Mouse (Mus musculus): Measurements from ENCODE around the gene Olfr1023. TPM values are rescaled to one million over a fixed set of nuclear protein-coding genes. Genes with fewer than 3 reads are reported as not detected.

The Olfr1023 gene
- not detected in 2 replicates for polyA plus RNA-seq (2014; fragmentation: Nextera tagmentation; extraction: Ambion mirVana)

GRCm38 (mm10) chr2:85885340-85885739 lies at the start of gene Olfr1023:
Gene Olfr1023 (plus strand): TSS chr2:85885640.
- Histone ChIP-seq H3K36me3 (ENCODE audit: control insufficient read depth, insufficient read depth, low read length) (no peaks in the 10 kb centered on the region), H3K9me3 (ENCODE audit: control insufficient read depth, low read length) (no peaks in the 10 kb centered on the region), H3K9ac (replicated peaks; ENCODE audit: low read depth, low read length) (no peak within 1 kb of the TSS), H3K4me3 (ENCODE audit: low read depth, low read length) (no peak within 1 kb of the TSS), H3K27ac (ENCODE audit: low read depth, low read length) (no peak within 1 kb of the TSS), H3K4me1 (ENCODE audit: control insufficient read depth, insufficient read depth, low read length) (no peaks in the 10 kb centered on the region), H3K27me3 (ENCODE audit: control insufficient read depth, insufficient read depth, low read length) (no peaks in the 10 kb centered on the region), H3K4me2 (ENCODE audit: low read depth, low read length) (no peak within 1 kb of the TSS)
- ATAC-seq (ENCODE audit: low read depth): no peak
- WGBS: 72% methylated on average over 2 of the region's 2 CpGs

- Histone ChIP-seq H3K27me3 (ENCODE audit: control insufficient read depth, insufficient read depth, low read length) (no peaks in the 10 kb centered on the region), H3K4me2 (ENCODE audit: low read depth, low read length) (no peak within 1 kb of the TSS), H3K4me3 (ENCODE audit: low read depth, low read length) (no peak within 1 kb of the TSS), H3K36me3 (ENCODE audit: control insufficient read depth, insufficient read depth, low read length) (no peaks in the 10 kb centered on the region), H3K9me3 (ENCODE audit: control insufficient read depth, low read length) (no peaks in the 10 kb centered on the region), H3K27ac (ENCODE audit: low read depth, low read length) (no peak within 1 kb of the TSS), H3K9ac (replicated peaks; ENCODE audit: low read depth, low read length) (no peak within 1 kb of the TSS), H3K4me1 (ENCODE audit: control insufficient read depth, insufficient read depth, low read length) (no peaks in the 10 kb centered on the region)
- ATAC-seq (ENCODE audit: low read depth): no peak
Observed at GRCm38 (mm10) chr2:85845383-85845782, 40.1 kb upstream of the Olfr1023 start, which contains the start of gene Olfr1019. Gene Olfr1019 (minus strand): TSS chr2:85845483.

- H3K36me3 ChIP-seq (ENCODE audit: control insufficient read depth, insufficient read depth, low read length): no peaks in the 10 kb centered on the region
- ATAC-seq (ENCODE audit: low read depth): no peak
- no peaks in the 10 kb centered on the region for H3K4me1 ChIP-seq (ENCODE audit: control insufficient read depth, insufficient read depth, low read length)
- H3K9me3 ChIP-seq (ENCODE audit: control insufficient read depth, low read length): no peaks in the 10 kb centered on the region
- no peak within 1 kb of the TSS for H3K4me3 ChIP-seq (ENCODE audit: low read depth, low read length)
- H3K4me2 ChIP-seq (ENCODE audit: low read depth, low read length): no peak within 1 kb of the TSS
- 83% methylated on average over 1 of the region's 1 CpGs for WGBS
- H3K27ac ChIP-seq (ENCODE audit: low read depth, low read length): no peak within 1 kb of the TSS
- H3K9ac ChIP-seq (replicated peaks; ENCODE audit: low read depth, low read length): no peak within 1 kb of the TSS
- H3K27me3 ChIP-seq (ENCODE audit: control insufficient read depth, insufficient read depth, low read length): no peaks in the 10 kb centered on the region
Observed at GRCm38 (mm10) chr2:85846730-85847129, 38.7 kb upstream of the Olfr1023 start, which contains the start of gene Olfr1020. Gene Olfr1020 (plus strand): TSS chr2:85847030.

GRCm38 (mm10) chr2:85868294-85868693 lies 17.1 kb upstream of the Olfr1023 start, which contains the start of gene Olfr1022:
Gene Olfr1022 (plus strand): TSS chr2:85868594.
- no peak within 1 kb of the TSS for H3K9ac ChIP-seq (replicated peaks; ENCODE audit: low read depth, low read length)
- ATAC-seq (ENCODE audit: low read depth): no peak
- H3K27me3 ChIP-seq (ENCODE audit: control insufficient read depth, insufficient read depth, low read length): no peaks in the 10 kb centered on the region
- no peaks in the 10 kb centered on the region for H3K9me3 ChIP-seq (ENCODE audit: control insufficient read depth, low read length)
- H3K36me3 ChIP-seq (ENCODE audit: control insufficient read depth, insufficient read depth, low read length): no peaks in the 10 kb centered on the region
- no peak within 1 kb of the TSS for H3K4me3 ChIP-seq (ENCODE audit: low read depth, low read length)
- H3K27ac ChIP-seq (ENCODE audit: low read depth, low read length): no peak within 1 kb of the TSS
- no peak within 1 kb of the TSS for H3K4me2 ChIP-seq (ENCODE audit: low read depth, low read length)
- 72% methylated on average over 2 of the region's 2 CpGs for WGBS
- H3K4me1 ChIP-seq (ENCODE audit: control insufficient read depth, insufficient read depth, low read length): no peaks in the 10 kb centered on the region

GRCm38 (mm10) chr2:85904952-85905351 lies 19.5 kb downstream of the Olfr1023 start, which contains the start of gene Olfr1024:
Gene Olfr1024 (minus strand): TSS chr2:85905052.
- Histone ChIP-seq H3K36me3 (ENCODE audit: control insufficient read depth, insufficient read depth, low read length) (no peaks in the 10 kb centered on the region), H3K9ac (replicated peaks; ENCODE audit: low read depth, low read length) (no peak within 1 kb of the TSS), H3K9me3 (ENCODE audit: control insufficient read depth, low read length) (no peaks in the 10 kb centered on the region), H3K27me3 (ENCODE audit: control insufficient read depth, insufficient read depth, low read length) (no peaks in the 10 kb centered on the region), H3K4me1 (ENCODE audit: control insufficient read depth, insufficient read depth, low read length) (no peaks in the 10 kb centered on the region), H3K4me3 (ENCODE audit: low read depth, low read length) (no peak within 1 kb of the TSS), H3K27ac (ENCODE audit: low read depth, low read length) (no peak within 1 kb of the TSS), H3K4me2 (ENCODE audit: low read depth, low read length) (no peak within 1 kb of the TSS)
- ATAC-seq (ENCODE audit: low read depth): no peak
- 86% methylated on average over 3 of the region's 3 CpGs for WGBS

GRCm38 (mm10) chr2:85913197-85913596 lies 27.8 kb downstream of the Olfr1023 start:
- Histone ChIP-seq H3K27me3 (ENCODE audit: control insufficient read depth, insufficient read depth, low read length) (no peaks in the 10 kb centered on the region), H3K4me3 (ENCODE audit: low read depth, low read length) (no peak overlapping the region), H3K36me3 (ENCODE audit: control insufficient read depth, insufficient read depth, low read length) (no peaks in the 10 kb centered on the region), H3K4me1 (ENCODE audit: control insufficient read depth, insufficient read depth, low read length) (no peaks in the 10 kb centered on the region), H3K4me2 (ENCODE audit: low read depth, low read length) (no peak overlapping the region), H3K9ac (replicated peaks; ENCODE audit: low read depth, low read length) (no peak overlapping the region), H3K27ac (ENCODE audit: low read depth, low read length) (no peak overlapping the region), H3K9me3 (ENCODE audit: control insufficient read depth, low read length) (no peaks in the 10 kb centered on the region)
- ATAC-seq (ENCODE audit: low read depth): no peak

GRCm38 (mm10) chr2:85914893-85915292 lies 29.5 kb downstream of the Olfr1023 start, which contains the start of gene Olfr1025-ps1:
Gene Olfr1025-ps1 (plus strand): TSS chr2:85915193.
- Histone ChIP-seq H3K4me3 (ENCODE audit: low read depth, low read length) (no peak within 1 kb of the TSS), H3K27me3 (ENCODE audit: control insufficient read depth, insufficient read depth, low read length) (no peaks in the 10 kb centered on the region), H3K9ac (replicated peaks; ENCODE audit: low read depth, low read length) (no peak within 1 kb of the TSS), H3K27ac (ENCODE audit: low read depth, low read length) (no peak within 1 kb of the TSS), H3K9me3 (ENCODE audit: control insufficient read depth, low read length) (no peaks in the 10 kb centered on the region), H3K36me3 (ENCODE audit: control insufficient read depth, insufficient read depth, low read length) (no peaks in the 10 kb centered on the region), H3K4me2 (ENCODE audit: low read depth, low read length) (no peak within 1 kb of the TSS), H3K4me1 (ENCODE audit: control insufficient read depth, insufficient read depth, low read length) (no peaks in the 10 kb centered on the region)
- WGBS: 59% methylated on average over 1 of the region's 1 CpGs
- no peak for ATAC-seq (ENCODE audit: low read depth)

- no peak within 1 kb of the TSS for H3K27ac ChIP-seq (ENCODE audit: low read depth, low read length)
- H3K4me3 ChIP-seq (ENCODE audit: low read depth, low read length): no peak within 1 kb of the TSS
- no peaks in the 10 kb centered on the region for H3K9me3 ChIP-seq (ENCODE audit: control insufficient read depth, low read length)
- no peaks in the 10 kb centered on the region for H3K4me1 ChIP-seq (ENCODE audit: control insufficient read depth, insufficient read depth, low read length)
- H3K36me3 ChIP-seq (ENCODE audit: control insufficient read depth, insufficient read depth, low read length): no peaks in the 10 kb centered on the region
- no peak within 1 kb of the TSS for H3K9ac ChIP-seq (replicated peaks; ENCODE audit: low read depth, low read length)
- ATAC-seq (ENCODE audit: low read depth): no peak
- no peaks in the 10 kb centered on the region for H3K27me3 ChIP-seq (ENCODE audit: control insufficient read depth, insufficient read depth, low read length)
- 89% methylated on average over 3 of the region's 3 CpGs for WGBS
- H3K4me2 ChIP-seq (ENCODE audit: low read depth, low read length): no peak within 1 kb of the TSS
Observed at GRCm38 (mm10) chr2:85921258-85921657, 35.8 kb downstream of the Olfr1023 start, which contains the start of gene Olfr1026. Gene Olfr1026 (plus strand): TSS chr2:85921558.

Data from neural tube, embryonic 14.5 days (tissue).